Mouse (Mus musculus) spleen, adult 2 months (tissue): ENCODE data around the gene Lamp1.

ENCODE experiments used
- CTCF ChIP-seq: fragments of 200-500 bp; IDR thresholded peaks from 2 replicates; pipeline ENCODE4 v1.5.1; 2011; ENCODE audit warnings: mild to moderate bottlenecking, inconsistent platforms; ENCODE audit not compliant: insufficient read depth, insufficient read length, insufficient replicate concordance; ENCODE audit errors: extremely low read depth
- POLR2A ChIP-seq: fragments of 200-500 bp; IDR thresholded peaks from 2 replicates; pipeline ENCODE4 v1.6.1; 2011; ENCODE audit warnings: low read depth, low read length, inconsistent platforms

DNA sequence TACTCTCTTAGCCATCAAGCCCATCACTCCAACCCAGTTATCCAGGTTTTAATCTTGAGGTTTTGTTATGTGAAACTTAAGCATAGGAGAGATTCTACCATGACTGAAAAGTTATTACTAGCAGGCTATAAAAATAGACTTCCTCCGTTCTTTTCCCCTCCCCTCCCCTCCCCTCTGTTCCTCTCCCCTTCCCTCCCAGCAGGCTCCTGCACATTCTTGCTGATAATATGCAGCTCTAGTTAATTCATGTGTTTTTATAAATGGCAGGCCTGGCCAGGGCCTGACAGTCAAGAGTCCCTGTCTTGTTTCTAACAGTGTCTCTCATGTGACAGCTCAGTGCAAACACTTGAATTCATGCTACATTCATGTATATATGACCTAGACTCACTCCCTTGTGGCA is 11.5 kb downstream of the Lamp1 start:
- no peak for TF ChIP-seq CTCF
- TF ChIP-seq POLR2A: no peak
